11 mouse cellular contexts compared by ENCODE assay signal in the genomic region with DNA sequence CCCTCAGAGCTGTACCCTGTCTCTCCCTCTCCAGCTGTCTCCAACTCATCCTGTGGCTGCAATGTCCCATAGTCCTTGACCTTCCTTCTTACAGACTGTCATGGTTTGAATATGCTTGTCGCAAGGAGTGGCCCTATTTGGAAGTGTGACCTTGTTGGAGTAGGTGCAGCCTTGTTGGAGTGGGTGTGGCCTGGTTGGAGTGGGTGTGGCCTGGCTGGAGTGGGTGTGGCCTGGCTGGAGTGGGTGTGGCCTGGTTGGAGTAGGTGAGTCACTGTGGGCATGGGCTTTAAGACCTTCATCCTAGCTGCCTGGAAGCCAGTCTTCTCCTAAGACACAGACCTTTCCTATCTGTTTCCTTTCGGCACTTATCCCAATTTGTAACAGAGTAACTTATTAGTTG. TPM values are rescaled to one million over a fixed set of nuclear protein-coding genes. Genes with fewer than 3 reads are reported as not detected.
A peak's percentile ranks its signal among the peaks of the same experiment; 100 is the strongest.
DNase-seq lines count a peak whose midpoint lies in the region; ATAC-seq and TF ChIP-seq lines count a peak whose summit lies in the region.
"Had no signal": no experiment of that assay in that cellular context is flagged by ENCODE, and none has a peak within 500 bp of the region (broad histone marks: within the 10 kb centered on the region; RNA-seq: fewer than 3 reads in every experiment).

No protein-coding gene starts in this region.

- no peak for TF ChIP-seq EP300 in lung, postnatal 0 days (IDR thresholded peaks at IDR 0.05)

- H3K4me1 ChIP-seq in lung, postnatal 0 days (ENCODE audit: insufficient read depth, low read depth, low read length) = peaks cover 19% of the 10 kb centered on the region; the same call in 1 of the 2 replicates
- peaks cover 28% of the 10 kb centered on the region for H3K4me1 ChIP-seq in olfactory bulb, adult 2 months (ENCODE audit: control insufficient read depth, insufficient read depth, low read length)
- H3K4me1 ChIP-seq in cerebellum, adult 2 months (ENCODE audit: control insufficient read depth, insufficient read depth, low read length) = peaks cover 33% of the 10 kb centered on the region

- ATAC-seq in lung, postnatal 0 days = peak; percentile 29; the same call in 1 of the 2 replicates
- peak; percentile 79 for ATAC-seq in erythroid progenitor cell, adult 5-6 weeks (replicated peaks; ENCODE audit: low FRiP score, poor library complexity, severe bottlenecking)
- ATAC-seq: inflammation-experienced regulatory T-cells, adult 6 months had no signal

- WGBS in lung, postnatal 0 days = 92% methylated on average over 2 of the region's 2 CpGs
- 78% methylated on average over 2 of the region's 2 CpGs for WGBS in olfactory bulb, adult 2 months
- WGBS in cerebellum, adult 2 months = 96% methylated on average over 2 of the region's 2 CpGs

- peak; percentile 60 to 87 for DNase-seq in adrenal gland, adult (ENCODE audit: inconsistent age in 2 of 2, low spot score in 1 of 2)
- DNase-seq in adrenal gland, postnatal 25 days = no peak
- no peak for DNase-seq in lung, postnatal 0 days (ENCODE audit: low spot score)
- no peak for DNase-seq in lung, postnatal 25 days (ENCODE audit: low spot score)
- no peak for DNase-seq in cerebellum, adult 2 months
- no peak for DNase-seq in right cerebral cortex, postnatal 36 days (ENCODE audit: low spot score in 2 of 2)
- DNase-seq: cerebellum, postnatal 14 days; gastrocnemius, postnatal 36 days had no signal

- no peak overlapping the region for H3K4me2 ChIP-seq in lung, postnatal 0 days (replicated peaks; ENCODE audit: low read depth, low read length)

- no peaks in the 10 kb centered on the region for H3K27me3 ChIP-seq in lung, postnatal 0 days (replicated peaks; ENCODE audit: insufficient read depth, low read length)
- no peaks in the 10 kb centered on the region for H3K27me3 ChIP-seq in cerebellum, adult 2 months (ENCODE audit: control insufficient read depth, insufficient read depth, low read length)

- no peak for TF ChIP-seq POLR2A in olfactory bulb, adult 2 months (IDR thresholded peaks at IDR 0.05; ENCODE audit: insufficient read depth, low read depth, low read length)
- TF ChIP-seq POLR2A in cerebellum, adult 2 months (IDR thresholded peaks at IDR 0.05; ENCODE audit: borderline replicate concordance, insufficient read depth, low read length) = no peak

- H3K9ac ChIP-seq in lung, postnatal 0 days (replicated peaks; ENCODE audit: low read depth) = no peak overlapping the region

- no peak for TF ChIP-seq CTCF in lung, postnatal 0 days (IDR thresholded peaks at IDR 0.05)
- no peak for TF ChIP-seq CTCF in olfactory bulb, adult 2 months (IDR thresholded peaks at IDR 0.05; ENCODE audit: insufficient read depth, low read depth, low read length)
- no peak for TF ChIP-seq CTCF in cerebellum, adult 2 months (IDR thresholded peaks at IDR 0.05; ENCODE audit: borderline replicate concordance, insufficient read depth, low read depth, low read length)

- H3K4me3 ChIP-seq in lung, postnatal 0 days (ENCODE audit: low read depth, low read length) = no peak overlapping the region
- H3K4me3 ChIP-seq in olfactory bulb, adult 2 months (ENCODE audit: insufficient read depth, low read depth, low read length) = no peak overlapping the region
- H3K4me3 ChIP-seq in cerebellum, adult 2 months (replicated peaks; ENCODE audit: insufficient read depth, low read depth, low read length) = no peak overlapping the region

- no peaks in the 10 kb centered on the region for H3K9me3 ChIP-seq in lung, postnatal 0 days (ENCODE audit: low read length)

- no peaks in the 10 kb centered on the region for H3K36me3 ChIP-seq in lung, postnatal 0 days (ENCODE audit: insufficient read depth, low read length)

- H3K27ac ChIP-seq in lung, postnatal 0 days (ENCODE audit: low read length) = no peak overlapping the region
- peak overlapping the region; percentile 69 for H3K27ac ChIP-seq in olfactory bulb, adult 2 months (ENCODE audit: insufficient read depth, low read depth, low read length)
- H3K27ac ChIP-seq in cerebellum, adult 2 months (ENCODE audit: insufficient read depth, low read length) = no peak overlapping the region

RNA-seq across cellular contexts. Expression of gene Usp46, which starts 17.3 kb away (rescaled TPM):
- 27.0 and 38.1 TPM in 2 replicates for total RNA-seq in adrenal gland, postnatal 25 days (2021)
- 27.3 and 33.8 TPM in 2 replicates for polyA plus RNA-seq in lung, postnatal 0 days (2015; fragmentation: Nextera tagmentation; extraction: Ambion mirVana)
- total RNA-seq in erythroid progenitor cell, adult 5-6 weeks (2015; ENCODE audit: low replicate concordance) = 70.6 and 141 TPM in 2 replicates
- total RNA-seq in erythroid progenitor cell, adult 5-6 weeks (2017; ENCODE audit: low replicate concordance) = 47.2 and 73.0 TPM in 2 replicates
- polyA plus RNA-seq in olfactory bulb, adult 2 months (2012; ENCODE audit: insufficient read depth, insufficient read length, low replicate concordance, missing spikeins) = 164 TPM in 1 of 2 replicates, not detected in the other
- 61.4 and 66.2 TPM in 2 replicates for polyA plus RNA-seq in cerebellum, adult 2 months (2012; rRNA removed)

Comparison
In these comparisons a context has a peak if more than half of its experiments do, and no peak if none do; other contexts are left out.
1. DNase-seq: peak in adrenal gland, adult (2 of 2); none in adrenal gland, postnatal 25 days (single experiment), lung, postnatal 0 days (single experiment), lung, postnatal 25 days (single experiment), cerebellum, adult 2 months (0 of 2) and right cerebral cortex, postnatal 36 days (0 of 2).